Comparison of ENCODE assay signal across 8 mouse cellular contexts in genomic region chr9:72639843-72640621, GRCm38 (mm10). TPM values are rescaled to one million over a fixed set of nuclear protein-coding genes. Genes with fewer than 3 reads are reported as not detected.
DNase-seq lines count a peak whose midpoint lies in the region; ATAC-seq lines count a peak whose summit lies in the region.

No protein-coding gene starts in this region.

- ATAC-seq in frontal cortex, adult (ENCODE audit: low TSS enrichment), result peak; percentile 87
- peak; percentile 84 to 87 for ATAC-seq in hematopoietic stem cell, adult 5-6 weeks (replicated peaks in 1 of 2; ENCODE audit: insufficient read depth in 1 of 2, low FRiP score in 2 of 2, low TSS enrichment in 1 of 2, low read depth in 1 of 2, poor library complexity in 2 of 2, severe bottlenecking in 2 of 2)

- DNase-seq in MN1 (ENCODE audit: low spot score), result peak; percentile 91
- DNase-seq in cerebellum, adult 9-10 months, result peak; percentile 85
- DNase-seq in layer of hippocampus, postnatal 10 days (ENCODE audit: low spot score in 2 of 2), result peak; percentile 54 to 65
- peak; percentile 93 for DNase-seq in lung, postnatal 25 days (ENCODE audit: low spot score)
- peak; percentile 88 for DNase-seq in retina, embryonic 14.5 days (ENCODE audit: low spot score)
- DNase-seq in urinary bladder, adult 18-20 months (ENCODE audit: low spot score in 2 of 2), result peak; percentile 65 to 88

RNA-seq across cellular contexts. Expression of gene Nedd4, which starts 22.1 kb away (rescaled TPM):
- total RNA-seq in hematopoietic stem cell, adult 5-6 weeks (2017), result 281 and 419 TPM in 2 replicates
- 100 to 1,000 TPM; 342 to 359 TPM for total RNA-seq in layer of hippocampus, postnatal 10 days (2021)

Comparison
In these comparisons a context has a peak if more than half of its experiments do, and no peak if none do; other contexts are left out.
1. Peak in every context shown above with its lines: DNase-seq and ATAC-seq.